Mouse (Mus musculus) frontal cortex, adult 2 months (tissue): ENCODE results near the gene Sgms1. TPM values are rescaled to one million over a fixed set of nuclear protein-coding genes. Genes with fewer than 3 reads are reported as not detected.

Experiments
- DNase-seq, 2 experiments: peaks; one replicate each; pipeline ENCODE4 v3.0.0; 2022; ENCODE audit warnings: low spot score in 1 of 2; ENCODE audit errors: extremely low spot score in 1 of 2
- polyA plus RNA-seq: library from polyadenylated mRNA; depleted of rRNA; stranded (reverse); fragments of >200 nt; gene quantifications from 2 replicates; pipeline ENCODE4 v1.2.3, GENCODE M21; 2012; rRNA removed

Sgms1 gene
- polyA plus RNA-seq, result 26.3 and 27.9 TPM in 2 replicates

GRCm38 (mm10) chr19:32389001-32389871 is at the start of gene Sgms1:
Gene Sgms1 (minus strand): TSS chr19:32389714.
- DNase-seq, result peak; percentile 67 to 93

- DNase-seq, result no peak
Measured at GRCm38 (mm10) chr19:32425856-32426255, 36.3 kb upstream of the Sgms1 start.

GRCm38 (mm10) chr19:32424706-32425105 is 35.2 kb upstream of the Sgms1 start:
- DNase-seq, result no peak

- peak in 1 of 2 experiments; percentile 23 for DNase-seq
Measured at GRCm38 (mm10) chr19:32419069-32419468, 29.6 kb upstream of the Sgms1 start.

DNA sequence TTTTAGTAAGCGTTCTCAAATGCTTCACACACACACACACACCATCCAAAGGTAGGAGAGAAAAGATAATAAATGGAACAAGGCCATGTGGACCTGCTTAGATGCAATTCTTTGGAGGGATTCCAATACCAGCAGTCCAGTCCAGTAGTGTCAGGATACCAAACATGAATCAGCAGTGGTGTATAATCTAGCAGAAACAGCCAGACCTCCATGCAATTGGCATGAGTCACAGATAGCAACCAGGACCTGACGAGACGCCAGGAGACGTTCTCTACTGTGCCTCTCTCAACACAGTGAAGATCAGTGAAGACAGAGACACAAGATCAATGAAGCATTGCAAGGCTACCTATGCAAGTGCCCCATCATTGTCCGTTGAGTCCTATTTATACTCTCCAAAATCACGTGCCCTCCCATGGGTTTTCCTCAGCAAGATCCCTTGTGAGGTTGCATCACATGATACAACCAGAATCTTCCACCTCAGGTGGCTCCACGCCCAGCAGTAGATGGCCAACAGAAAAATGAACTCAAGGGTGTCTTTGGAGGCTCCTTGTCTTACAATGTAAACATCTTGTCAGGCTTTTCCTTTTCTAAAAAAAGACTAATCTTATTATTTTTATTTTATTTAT is 27.3 kb upstream of the Sgms1 start:
- no peak for DNase-seq

DNA sequence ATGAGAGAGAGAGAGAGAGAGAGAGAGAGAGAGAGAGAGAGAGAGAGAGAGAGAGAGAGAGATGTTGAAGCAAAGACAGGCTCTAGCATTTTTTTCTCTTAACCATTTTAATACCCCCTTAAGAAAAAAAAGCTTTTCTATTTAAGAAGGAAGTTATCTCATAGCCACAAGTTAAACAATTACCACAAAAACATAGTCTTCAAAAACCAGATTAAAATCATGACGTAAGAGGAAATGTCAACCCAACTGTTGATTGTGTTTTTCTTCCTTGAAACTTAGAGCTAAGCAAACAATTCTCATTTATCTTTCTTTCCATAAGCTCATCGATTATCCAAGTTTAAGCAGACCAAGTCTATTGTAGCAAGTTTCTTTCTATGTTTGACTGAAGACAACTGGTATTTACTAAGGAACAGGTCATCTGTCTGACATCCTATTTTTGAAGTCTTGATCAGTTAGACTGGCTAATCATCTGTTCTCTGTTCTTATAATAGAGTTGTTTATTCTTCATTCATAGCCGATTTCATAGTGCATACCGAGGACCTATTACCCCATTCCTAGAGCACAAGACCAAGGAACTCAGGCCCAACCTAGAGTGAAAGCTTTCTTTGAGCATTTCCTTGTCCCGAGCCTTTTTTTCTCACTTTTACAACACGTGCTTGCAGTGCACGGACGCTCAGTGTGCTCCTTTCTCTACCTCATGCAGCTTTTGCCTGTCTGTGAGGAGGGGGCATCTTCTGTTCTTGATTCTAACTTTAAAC is 20.3 kb upstream of the Sgms1 start:
- DNase-seq, result no peak

GRCm38 (mm10) chr19:32406717-32407116 is 17.2 kb upstream of the Sgms1 start:
- DNase-seq, result no peak

GRCm38 (mm10) chr19:32404386-32404785 is 14.9 kb upstream of the Sgms1 start:
- DNase-seq, result no peak

- DNase-seq, result no peak
Measured at GRCm38 (mm10) chr19:32403834-32404233, 14.3 kb upstream of the Sgms1 start.

GRCm38 (mm10) chr19:32398491-32398890 is 9.0 kb upstream of the Sgms1 start:
- no peak for DNase-seq

- no peak for DNase-seq
Measured at GRCm38 (mm10) chr19:32396303-32396702, 6.8 kb upstream of the Sgms1 start.

- DNase-seq, result peak in 1 of 2 experiments; percentile 36
Measured at GRCm38 (mm10) chr19:32394825-32395224, 5.3 kb upstream of the Sgms1 start.

DNA sequence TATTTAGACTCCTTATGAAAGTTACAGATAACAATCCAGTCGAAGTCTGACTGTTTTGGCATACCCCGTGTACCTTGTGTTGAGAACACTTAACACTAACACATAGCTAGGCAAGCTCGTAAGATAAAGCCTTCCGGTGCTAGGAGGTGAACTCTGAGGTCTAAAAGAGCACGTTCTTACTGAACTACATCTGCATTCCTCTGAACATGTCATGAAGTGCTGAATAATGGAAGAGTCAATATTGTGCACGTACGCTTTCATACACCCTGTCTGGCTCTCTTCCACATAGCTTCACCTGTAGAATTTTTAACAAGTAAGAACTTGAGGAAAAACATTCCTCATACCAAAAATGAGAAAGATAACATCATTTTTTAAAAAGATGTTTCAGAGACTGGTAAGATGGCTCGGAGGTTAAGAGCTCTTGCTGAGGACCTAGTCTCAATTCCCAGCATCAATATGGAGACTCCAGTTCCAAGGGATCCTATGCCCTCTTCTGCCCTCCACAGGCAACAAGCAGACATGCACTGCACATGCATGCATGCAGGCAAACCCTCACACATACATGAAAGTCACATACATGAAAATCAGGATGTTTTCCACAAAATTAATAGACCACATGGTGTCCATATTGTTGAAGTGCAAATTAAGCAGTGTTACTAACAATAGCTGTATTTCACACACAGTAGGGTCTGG is 4.4 kb upstream of the Sgms1 start:
- DNase-seq, result no peak

DNA sequence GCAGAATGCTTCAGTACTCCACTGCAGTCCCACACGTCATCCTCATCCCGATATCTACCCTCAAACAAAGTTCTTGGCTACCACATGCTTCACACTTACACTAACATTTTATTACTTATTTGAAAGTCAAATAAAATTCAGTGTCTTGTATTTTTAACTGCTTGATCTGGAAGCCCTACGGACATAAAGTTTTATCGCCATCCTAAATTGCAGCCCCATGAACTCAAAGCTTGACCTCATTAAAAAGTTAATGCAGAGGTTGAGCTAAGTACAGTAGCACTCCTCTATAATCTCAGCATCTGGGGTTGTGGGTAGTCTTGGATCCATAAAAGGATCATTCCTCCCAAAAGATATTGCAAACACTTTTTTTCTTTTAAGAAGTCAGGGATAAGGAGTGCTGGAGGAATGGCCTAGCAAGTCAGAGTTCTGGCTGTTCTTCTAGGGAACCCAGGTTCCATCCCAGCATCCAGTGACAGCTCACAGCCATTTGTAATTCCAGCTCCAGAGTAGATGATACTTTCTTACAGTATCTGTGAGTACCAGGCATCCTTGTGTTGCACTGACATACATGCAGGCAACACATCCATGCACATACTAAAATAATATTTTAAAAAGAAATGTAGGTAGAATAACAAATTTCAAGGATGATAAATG is 3.7 kb upstream of the Sgms1 start:
- no peak for DNase-seq

- DNase-seq, result no peak
Measured at GRCm38 (mm10) chr19:32391441-32391840, 1.9 kb upstream of the Sgms1 start.

DNA sequence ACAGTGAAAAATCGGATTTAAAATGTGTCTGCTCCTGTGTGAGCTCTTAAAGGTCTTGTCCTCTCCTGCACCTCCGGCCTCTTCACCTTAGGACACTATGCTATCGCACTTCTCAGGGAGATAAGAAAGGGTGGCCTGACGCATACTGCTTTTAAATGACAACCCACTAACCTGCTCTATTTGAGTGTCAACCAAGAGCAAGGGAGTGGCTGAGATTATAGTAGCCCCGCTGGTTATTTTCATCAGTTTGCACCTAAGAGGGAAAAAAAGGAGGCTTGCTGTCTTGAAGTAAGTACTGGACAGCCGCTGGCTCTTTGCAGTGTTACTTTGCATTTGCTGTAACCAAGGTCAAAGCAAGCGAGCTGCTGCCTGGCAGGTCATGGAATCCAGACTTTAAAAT is 602 bp upstream of the Sgms1 start:
- DNase-seq, result no peak

DNA sequence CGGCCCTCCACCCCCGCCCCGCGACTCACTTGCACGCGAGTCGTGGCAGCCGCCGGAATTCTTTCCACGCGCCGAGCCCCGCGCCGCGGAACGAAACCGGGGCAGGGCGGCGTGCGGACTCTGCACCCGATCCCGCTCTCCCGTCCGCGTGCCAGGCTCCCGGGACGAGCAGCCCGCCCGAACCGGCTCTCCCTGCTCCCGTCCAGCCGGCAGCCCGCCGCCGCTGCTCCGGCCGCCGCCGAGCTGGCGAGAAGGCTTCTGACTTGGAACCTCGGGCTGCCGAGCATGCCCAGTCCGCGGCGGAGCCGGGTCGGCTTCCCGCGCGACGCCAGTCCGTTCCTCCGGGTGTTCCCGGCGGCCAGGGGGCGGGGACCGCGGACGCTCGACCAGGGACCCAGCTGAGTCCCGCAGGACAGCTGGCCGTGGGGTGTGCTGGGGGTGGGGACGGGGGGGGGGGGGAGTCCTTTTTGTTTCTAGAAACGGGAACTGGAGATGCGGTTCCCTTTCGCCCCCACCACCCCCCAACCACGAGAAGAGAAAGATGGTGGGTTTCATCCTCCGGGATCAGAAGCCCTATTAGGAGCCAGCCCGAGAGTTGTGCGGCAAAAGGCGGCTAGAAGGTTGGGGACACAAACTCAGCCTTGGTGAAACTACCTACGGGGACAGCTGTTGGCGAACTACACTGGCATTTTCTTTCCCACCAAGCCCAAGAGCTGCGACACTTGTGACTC is 1.2 kb downstream of the Sgms1 start:
- peak; percentile 82 to 94 for DNase-seq

DNA sequence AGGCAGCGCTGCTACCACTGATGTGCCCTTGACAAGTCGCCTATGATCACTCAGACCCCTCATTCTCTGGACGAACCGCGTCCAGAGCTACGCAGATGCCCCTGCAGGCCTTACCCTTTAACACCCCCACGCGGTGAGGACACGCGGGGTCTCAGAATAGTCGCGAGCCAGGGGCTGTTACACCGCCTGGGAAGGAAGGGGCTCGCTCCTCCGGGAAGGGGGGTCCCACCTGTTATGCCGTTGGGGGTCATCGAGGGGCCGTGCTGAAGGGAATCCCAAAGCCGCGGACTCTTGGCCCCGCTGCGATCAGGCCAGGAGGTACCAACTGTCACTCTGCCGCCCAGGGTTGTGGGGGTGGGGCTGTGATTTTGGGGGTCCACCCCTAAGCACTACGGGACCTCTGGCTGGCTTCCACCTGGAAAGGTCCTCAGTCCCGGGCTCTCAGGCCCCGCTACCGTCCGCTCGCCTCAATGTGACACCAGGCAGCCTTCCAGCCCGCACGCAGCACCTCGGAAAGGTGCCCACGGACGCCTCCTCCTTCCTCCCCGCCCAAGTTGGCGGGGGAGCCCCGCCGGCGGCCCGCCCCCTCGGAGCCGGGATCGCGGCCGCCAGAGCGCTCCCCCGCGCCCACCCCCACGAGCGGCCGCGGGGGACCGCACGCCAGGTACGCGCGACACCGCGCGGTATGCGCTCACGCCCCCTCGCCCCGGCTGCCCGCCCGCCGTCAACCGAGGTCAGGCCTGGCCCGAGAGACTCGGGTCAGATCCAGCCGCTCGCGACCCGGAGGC is 1.9 kb downstream of the Sgms1 start:
- peak in 1 of 2 experiments; percentile 37 for DNase-seq
